Mouse (Mus musculus) heart, embryonic 16.5 days (tissue): ENCODE measurements at regions not wholly inside any gene's neighbourhood (a gene's known extent, or its start where the extent isn't known, plus 50 kb on each side); places are given as distances from the start of the nearest gene placed in this dataset.

Source experiments
- ATAC-seq: fragments of 200-750 bp; cut with Nextera tagmentation; replicated peaks from 2 replicates; pipeline ENCODE4 v1.8.0; 2017; ENCODE audit warnings: moderate number of reproducible peaks; ENCODE audit not compliant: insufficient read depth, low FRiP score; ENCODE audit errors: extremely low read depth
- H3K27ac ChIP-seq: fragments of 300-500 bp; sonication (generic); 2 replicates; pipeline ENCODE4 v1.5.1; 2014; ENCODE audit warnings: mild to moderate bottlenecking, low read length, control low read depth, moderate library complexity
- H3K27me3 ChIP-seq: fragments of 300-500 bp; sonication (generic); 2 replicates; pipeline ENCODE4 v1.6.1; 2014; ENCODE audit warnings: low read length, mixed read lengths; ENCODE audit not compliant: control insufficient read depth, insufficient read depth
- H3K36me3 ChIP-seq: fragments of 300-500 bp; sonication (generic); 2 replicates; pipeline ENCODE4 v1.6.1; 2014; ENCODE audit not compliant: control insufficient read depth, insufficient read depth
- H3K4me1 ChIP-seq: fragments of 300-500 bp; sonication (generic); 2 replicates; pipeline ENCODE4 v1.6.1; 2014; ENCODE audit warnings: low read length, mixed read lengths; ENCODE audit not compliant: control insufficient read depth, insufficient read depth
- H3K4me2 ChIP-seq: fragments of 300-500 bp; sonication (generic); 2 replicates; pipeline ENCODE4 v1.6.1; 2014; ENCODE audit warnings: low read depth, mild to moderate bottlenecking, control low read depth, low read length
- H3K4me3 ChIP-seq: fragments of 300-500 bp; sonication (generic); 2 replicates; pipeline ENCODE4 v1.5.1; 2014; ENCODE audit warnings: mild to moderate bottlenecking, control low read depth, low read length
- H3K9ac ChIP-seq: fragments of 300-500 bp; sonication (generic); 2 replicates; pipeline ENCODE4 v1.6.1; 2014; ENCODE audit warnings: low read length, control low read depth
- H3K9me3 ChIP-seq: fragments of 300-500 bp; sonication (generic); replicated peaks from 2 replicates; pipeline ENCODE4 v1.6.1; 2016; ENCODE audit warnings: low read length; ENCODE audit not compliant: control insufficient read depth
- WGBS: fragments of 180-500 bp; shearing (Covaris S2); extraction: QIAGEN DNeasy Blood & Tissue Kit; methylation state at CpG from one replicate; pipeline ENCODE4 v1.1.7; 2014; 5-methylcytosine and 5-hydroxymethylcytosine counted together

DNA sequence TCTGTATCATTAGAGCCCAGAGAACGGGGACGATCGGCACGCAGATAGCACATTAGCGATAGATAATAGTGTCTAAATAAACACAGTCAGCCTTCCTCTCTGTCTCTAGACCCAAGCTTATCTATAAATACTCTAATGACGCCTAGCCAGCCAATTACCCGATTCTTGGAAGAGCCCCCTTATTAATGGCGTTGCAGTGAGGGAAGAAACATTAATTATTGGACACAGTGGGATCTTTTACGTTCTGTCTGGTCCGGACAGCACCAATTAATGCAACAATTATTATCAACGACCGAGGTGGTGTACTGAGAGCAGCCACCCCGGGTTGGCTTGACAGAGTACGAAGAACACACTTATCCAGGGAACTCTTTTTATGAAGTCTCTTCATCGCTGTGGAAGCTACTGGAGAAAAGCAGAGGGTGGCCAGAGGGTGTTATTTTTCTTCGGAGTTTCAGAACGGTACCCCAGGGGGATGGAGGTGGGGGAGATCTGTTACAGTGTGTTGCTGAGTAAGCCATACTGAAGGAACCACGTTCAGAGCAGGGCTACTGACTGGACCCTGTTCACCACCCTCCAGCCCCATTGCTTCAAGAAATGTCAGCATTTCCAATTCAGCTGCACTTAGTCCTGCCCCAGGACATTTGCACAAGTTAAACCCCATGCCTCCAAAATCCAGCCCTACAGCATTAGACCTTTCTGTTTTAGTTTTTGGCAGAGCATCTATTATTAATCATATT is 195.6 kb downstream of the Emx2 start:
- H3K27me3 ChIP-seq, result no peaks in the 10 kb centered on the region
- H3K36me3 ChIP-seq, result no peaks in the 10 kb centered on the region
- H3K4me1 ChIP-seq, result no peaks in the 10 kb centered on the region
- WGBS, result 53% methylated on average over 18 of the region's 18 CpGs
- no peak overlapping the region for H3K4me2 ChIP-seq
- ATAC-seq, result no peak
- H3K9me3 ChIP-seq, result no peaks in the 10 kb centered on the region
- no peak overlapping the region for H3K27ac ChIP-seq
- H3K4me3 ChIP-seq, result no peak overlapping the region
- H3K9ac ChIP-seq, result no peak overlapping the region

DNA sequence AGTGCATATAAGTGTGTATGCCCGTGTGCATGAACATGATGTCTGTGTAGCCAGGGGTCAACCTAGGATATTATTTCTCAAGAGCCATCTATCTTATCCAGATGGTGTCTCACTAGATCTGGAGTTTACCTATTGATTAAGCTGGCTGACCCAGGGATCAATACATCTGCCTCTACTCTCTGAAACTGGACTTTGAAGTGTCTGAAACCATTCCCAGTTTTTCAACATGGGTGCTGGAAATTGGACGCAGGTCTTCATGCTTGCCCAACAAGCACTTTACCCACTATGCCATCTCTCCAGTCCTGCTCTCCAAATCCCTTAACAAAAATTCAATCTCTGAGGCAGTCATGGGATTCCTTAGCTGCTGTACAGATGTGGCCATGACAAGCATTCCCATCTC is 197.1 kb downstream of the Emx2 start:
- no peaks in the 10 kb centered on the region for H3K27me3 ChIP-seq
- no peak for ATAC-seq
- no peak overlapping the region for H3K9ac ChIP-seq
- no peak overlapping the region for H3K27ac ChIP-seq
- H3K9me3 ChIP-seq, result no peaks in the 10 kb centered on the region
- H3K4me2 ChIP-seq, result no peak overlapping the region
- WGBS, result 90% methylated on average over 2 of the region's 2 CpGs
- no peaks in the 10 kb centered on the region for H3K36me3 ChIP-seq
- no peaks in the 10 kb centered on the region for H3K4me1 ChIP-seq
- H3K4me3 ChIP-seq, result no peak overlapping the region

DNA sequence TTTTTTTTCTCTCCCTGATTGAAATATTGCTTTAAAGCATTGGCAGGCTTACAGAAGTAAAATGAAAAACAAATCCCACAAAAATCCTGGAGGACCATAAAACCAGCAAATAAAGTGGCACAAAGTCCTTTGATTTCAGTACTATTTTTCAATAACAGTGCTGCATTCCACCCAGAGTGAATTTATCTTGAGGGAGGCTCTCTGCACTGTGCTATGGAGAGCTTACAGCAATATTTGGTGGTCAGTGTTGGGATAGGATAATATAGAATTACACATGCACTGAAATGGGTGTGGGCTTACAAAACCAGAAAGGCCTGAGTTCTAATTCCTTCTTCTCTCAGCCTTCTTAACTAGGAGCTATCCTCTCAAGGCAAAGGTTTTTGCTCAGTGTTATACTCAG is 211.6 kb downstream of the Emx2 start:
- no peak overlapping the region for H3K9ac ChIP-seq
- H3K4me1 ChIP-seq, result no peaks in the 10 kb centered on the region
- H3K9me3 ChIP-seq, result no peaks in the 10 kb centered on the region; the same call in 1 of the 2 replicates
- H3K4me2 ChIP-seq, result no peak overlapping the region
- no peak for ATAC-seq
- H3K4me3 ChIP-seq, result no peak overlapping the region
- H3K36me3 ChIP-seq, result no peaks in the 10 kb centered on the region
- no peak overlapping the region for H3K27ac ChIP-seq
- no peaks in the 10 kb centered on the region for H3K27me3 ChIP-seq

DNA sequence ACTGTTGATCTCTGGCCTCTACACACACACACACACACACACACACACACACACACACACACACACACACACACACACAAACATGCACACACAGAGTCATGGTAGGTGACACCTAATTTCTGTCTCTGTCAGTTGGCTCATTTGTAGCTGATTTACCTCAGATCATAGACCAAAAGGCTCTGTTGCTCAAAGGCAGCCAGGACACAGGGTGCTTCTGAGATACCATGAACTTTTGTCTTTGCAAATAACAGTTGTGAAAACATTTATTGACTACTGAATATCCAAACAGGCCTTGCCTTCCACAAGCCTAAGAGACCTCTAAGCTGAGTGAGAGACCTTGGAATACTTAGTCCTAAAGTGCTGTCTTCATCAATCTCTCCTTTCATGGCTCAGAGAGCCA is 215.4 kb downstream of the Emx2 start:
- Histone ChIP-seq H3K4me2 (no peak overlapping the region), H3K4me3 (no peak overlapping the region), H3K27ac (no peak overlapping the region), H3K27me3 (no peaks in the 10 kb centered on the region), H3K9me3 (no peaks in the 10 kb centered on the region), H3K36me3 (no peaks in the 10 kb centered on the region), H3K9ac (no peak overlapping the region), H3K4me1 (no peaks in the 10 kb centered on the region)
- no peak for ATAC-seq

DNA sequence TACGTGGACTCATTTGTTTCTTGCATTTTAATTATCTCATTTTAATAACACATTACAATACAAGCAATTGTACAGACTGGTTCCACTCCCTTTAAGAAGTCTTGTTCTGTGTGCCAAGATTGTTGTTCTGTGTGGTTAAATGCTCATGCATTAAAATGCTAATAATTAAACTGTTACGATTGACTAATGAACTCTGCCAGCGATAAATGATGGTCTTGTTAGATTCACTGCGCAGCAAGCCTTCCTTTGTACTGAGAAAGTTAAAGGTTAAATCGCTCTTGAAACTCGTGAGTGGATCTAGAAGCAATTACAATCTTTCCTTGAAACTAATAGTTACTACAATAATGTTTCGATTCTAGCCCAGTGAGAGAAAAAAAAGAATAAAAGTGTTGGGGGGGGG is 221.0 kb downstream of the Emx2 start:
- no peaks in the 10 kb centered on the region for H3K27me3 ChIP-seq
- H3K9me3 ChIP-seq, result no peaks in the 10 kb centered on the region
- H3K4me2 ChIP-seq, result no peak overlapping the region
- H3K27ac ChIP-seq, result no peak overlapping the region
- 88% methylated on average over 7 of the region's 7 CpGs for WGBS
- H3K9ac ChIP-seq, result no peak overlapping the region
- no peaks in the 10 kb centered on the region for H3K4me1 ChIP-seq
- H3K36me3 ChIP-seq, result no peaks in the 10 kb centered on the region
- H3K4me3 ChIP-seq, result no peak overlapping the region
- no peak for ATAC-seq

DNA sequence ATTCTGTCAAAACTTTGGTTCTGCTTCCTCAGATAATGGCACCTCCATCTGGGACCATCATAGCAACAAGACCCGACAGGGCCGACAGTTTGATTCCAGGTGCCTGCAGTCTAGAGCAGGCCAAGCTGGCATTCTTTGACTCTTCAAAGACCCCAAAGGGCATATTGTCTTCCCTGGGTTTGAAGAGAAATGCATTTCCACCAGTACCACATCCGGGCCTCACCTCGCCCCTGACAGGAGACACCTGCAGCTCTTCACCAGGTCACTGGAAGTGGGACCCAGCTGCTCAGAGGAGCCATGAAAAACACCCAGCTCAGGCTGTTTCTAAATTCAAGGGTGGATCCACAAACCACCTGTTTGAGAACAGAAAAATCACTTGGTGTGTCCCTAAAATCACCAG is 222.2 kb downstream of the Emx2 start:
- H3K9me3 ChIP-seq, result no peaks in the 10 kb centered on the region
- no peaks in the 10 kb centered on the region for H3K27me3 ChIP-seq
- no peak overlapping the region for H3K4me3 ChIP-seq
- H3K4me1 ChIP-seq, result no peaks in the 10 kb centered on the region
- ATAC-seq, result no peak
- no peak overlapping the region for H3K4me2 ChIP-seq
- H3K36me3 ChIP-seq, result no peaks in the 10 kb centered on the region
- H3K9ac ChIP-seq, result no peak overlapping the region
- 82% methylated on average over 4 of the region's 4 CpGs for WGBS
- H3K27ac ChIP-seq, result no peak overlapping the region

DNA sequence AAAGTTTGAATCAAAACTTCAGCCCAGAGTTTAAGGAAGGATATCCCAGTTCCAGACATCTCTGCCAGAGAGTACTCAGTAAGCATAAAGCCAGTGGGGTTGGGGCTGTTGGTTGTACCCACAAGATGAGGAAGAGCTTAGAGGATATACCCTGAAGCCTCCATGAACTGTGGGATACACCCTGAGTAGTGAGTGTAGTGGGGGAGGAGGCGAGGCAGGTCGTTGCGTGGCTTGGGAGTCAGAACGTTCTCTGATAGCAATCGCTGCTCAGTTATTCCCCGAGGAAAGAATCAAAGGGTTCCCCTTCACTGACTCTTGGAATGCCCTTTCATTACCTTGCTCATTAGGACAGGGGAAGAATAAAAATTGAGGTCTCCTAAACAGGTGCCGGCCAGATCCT is 226.1 kb downstream of the Emx2 start:
- 80% methylated on average over 7 of the region's 7 CpGs for WGBS
- H3K36me3 ChIP-seq, result no peaks in the 10 kb centered on the region

DNA sequence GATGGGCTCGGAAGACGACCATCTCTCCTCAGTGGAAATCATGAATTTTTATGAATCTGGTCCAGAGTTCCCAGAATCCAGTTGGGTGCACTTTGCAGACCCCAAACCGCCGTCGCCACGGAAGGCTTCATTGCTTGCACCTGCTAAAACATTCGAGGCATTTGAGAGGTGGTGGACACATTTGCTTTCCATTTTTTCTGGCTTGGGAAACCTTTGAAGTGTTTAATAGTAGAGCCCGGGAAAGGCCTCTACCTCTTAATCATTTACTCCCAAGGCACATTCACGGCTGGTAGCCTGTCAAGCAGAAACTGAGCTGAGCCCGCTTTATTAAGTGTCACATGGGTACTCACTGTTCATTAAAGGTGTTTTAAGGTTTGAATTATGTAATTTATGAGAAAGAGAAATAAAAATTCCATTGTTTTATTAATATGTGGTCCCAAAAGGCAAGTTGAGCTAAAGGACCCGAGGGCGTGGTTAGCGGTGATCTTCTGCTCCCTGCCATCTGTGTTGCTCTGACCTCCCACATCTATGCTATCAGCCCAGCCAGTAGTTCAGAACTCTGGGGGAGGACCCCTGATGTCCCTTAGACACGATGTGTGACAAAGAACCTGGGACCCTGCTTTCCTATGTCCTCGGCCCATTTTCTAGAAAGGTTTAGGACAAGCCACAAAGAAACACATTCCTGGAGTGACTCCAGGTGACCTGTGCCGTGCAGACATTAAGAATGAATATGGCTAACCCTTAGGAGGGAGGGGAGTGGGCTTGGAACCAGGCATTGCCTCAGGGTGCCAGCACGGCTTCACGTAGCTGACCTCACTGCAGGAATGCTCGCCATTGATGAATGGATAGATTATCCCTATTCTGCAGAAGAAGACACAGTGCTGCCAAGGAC is 227.9 kb downstream of the Emx2 start:
- no peak overlapping the region for H3K4me2 ChIP-seq
- no peak overlapping the region for H3K27ac ChIP-seq
- ATAC-seq, result no peak
- H3K9me3 ChIP-seq, result no peaks in the 10 kb centered on the region
- no peaks in the 10 kb centered on the region for H3K4me1 ChIP-seq
- no peak overlapping the region for H3K9ac ChIP-seq
- H3K4me3 ChIP-seq, result no peak overlapping the region
- WGBS, result 76% methylated on average over 19 of the region's 19 CpGs
- H3K36me3 ChIP-seq, result no peaks in the 10 kb centered on the region
- H3K27me3 ChIP-seq, result no peaks in the 10 kb centered on the region

More for the DNA sequence above, 226.1 kb downstream of the Emx2 start:
- ATAC-seq, result no peak
- H3K4me2 ChIP-seq, result no peak overlapping the region
- no peak overlapping the region for H3K4me3 ChIP-seq
- no peak overlapping the region for H3K27ac ChIP-seq
- H3K4me1 ChIP-seq, result no peaks in the 10 kb centered on the region
- H3K9ac ChIP-seq, result no peak overlapping the region
- H3K27me3 ChIP-seq, result no peaks in the 10 kb centered on the region
- no peaks in the 10 kb centered on the region for H3K9me3 ChIP-seq

DNA sequence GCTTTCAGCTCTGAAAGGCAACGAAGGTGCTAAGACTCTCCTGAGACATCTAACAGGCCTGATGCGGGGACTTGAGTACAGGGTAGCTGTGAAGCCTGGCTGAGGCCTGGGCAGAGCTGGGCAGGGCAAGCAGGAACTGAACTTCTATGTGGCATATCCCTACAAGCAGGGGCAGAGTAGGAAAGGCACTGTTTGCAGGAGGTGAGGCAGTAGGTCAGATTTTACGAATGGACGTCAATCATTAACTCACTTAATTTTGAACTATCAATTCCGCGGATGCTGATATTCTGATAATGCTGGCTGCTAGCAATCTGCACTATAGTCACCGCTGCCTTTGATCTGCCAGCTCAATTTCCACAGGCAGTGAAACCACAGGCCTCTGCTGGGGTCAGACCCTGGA is 229.0 kb downstream of the Emx2 start:
- no peaks in the 10 kb centered on the region for H3K36me3 ChIP-seq
- no peak overlapping the region for H3K27ac ChIP-seq
- H3K27me3 ChIP-seq, result no peaks in the 10 kb centered on the region
- no peak overlapping the region for H3K4me3 ChIP-seq
- H3K9me3 ChIP-seq, result no peaks in the 10 kb centered on the region
- no peaks in the 10 kb centered on the region for H3K4me1 ChIP-seq
- ATAC-seq, result no peak
- no peak overlapping the region for H3K9ac ChIP-seq
- 78% methylated on average over 7 of the region's 7 CpGs for WGBS
- no peak overlapping the region for H3K4me2 ChIP-seq
